Comparison of ENCODE assay signal across 20 mouse cellular contexts in the genomic region with DNA sequence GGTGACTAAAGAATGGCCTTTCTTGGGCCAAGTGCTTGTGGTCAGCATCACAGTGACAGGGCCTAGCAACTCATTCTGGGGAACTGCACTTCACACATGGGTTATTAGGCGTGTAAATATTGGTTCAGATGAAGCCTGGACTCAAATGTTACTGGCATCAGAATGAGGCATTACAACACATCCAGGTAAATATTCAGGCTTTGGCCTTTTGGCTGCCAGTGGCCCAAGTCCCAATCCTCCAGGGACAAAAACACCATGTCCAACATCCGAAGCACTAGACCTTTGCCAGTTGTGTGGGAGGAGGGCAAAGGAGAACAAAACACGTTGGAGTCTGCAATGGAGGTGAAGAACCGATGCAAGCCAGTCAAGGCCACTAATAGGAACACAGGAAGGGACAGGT. TPM values are rescaled to one million over a fixed set of nuclear protein-coding genes. Genes with fewer than 3 reads are reported as not detected.
DNase-seq lines count a peak whose midpoint lies in the region; ATAC-seq and TF ChIP-seq lines count a peak whose summit lies in the region.
"Had no signal": no experiment of that assay in that cellular context is flagged by ENCODE, and none has a peak within 500 bp of the region (broad histone marks: within the 10 kb centered on the region; RNA-seq: fewer than 3 reads in every experiment).

No protein-coding gene starts in this region.

- peak; percentile 99 for DNase-seq in liver, adult 2 months (ENCODE audit: extremely low read depth, low read depth, low spot score)
- DNase-seq in fat pad, adult 2 months (ENCODE audit: extremely low read depth, low read depth, low spot score) = peak; percentile 75
- DNase-seq in gonadal fat pad, adult 2 months (ENCODE audit: low read depth) = peak; percentile 55
- no peak for DNase-seq in stomach, postnatal 0 days (ENCODE audit: low spot score)
- DNase-seq: adrenal gland, postnatal 14 days; adrenal gland, postnatal 36 days; cerebellum, adult 11-12 months; cerebellum, adult 2 months; cerebellum, adult 9-10 months; cerebellum, postnatal 10 days; cerebellum, postnatal 25 days had no signal

- H3K4me2 ChIP-seq in liver, embryonic 12.5 days = no peak overlapping the region
- no peak overlapping the region for H3K4me2 ChIP-seq in stomach, postnatal 0 days (replicated peaks; ENCODE audit: low read depth)
- H3K4me2 ChIP-seq: embryonic facial prominence, embryonic 12.5 days; forebrain, embryonic 12.5 days had no signal

- peak overlapping the region; percentile 9; the same call in 1 of the 2 replicates for H3K27ac ChIP-seq in liver, adult 2 months (replicated peaks; ENCODE audit: insufficient read depth, low read depth, low read length)
- no peak overlapping the region for H3K27ac ChIP-seq in liver, embryonic 12.5 days
- H3K27ac ChIP-seq in stomach, postnatal 0 days (replicated peaks) = no peak overlapping the region
- H3K27ac ChIP-seq: embryonic facial prominence, embryonic 10.5 days; embryonic facial prominence, embryonic 12.5 days; forebrain, embryonic 10.5 days; forebrain, embryonic 12.5 days had no signal

- H3K4me3 ChIP-seq in liver, adult 2 months (ENCODE audit: insufficient read depth, low read depth, low read length) = no peak overlapping the region
- H3K4me3 ChIP-seq in liver, embryonic 12.5 days = no peak overlapping the region
- no peak overlapping the region for H3K4me3 ChIP-seq in stomach, postnatal 0 days (ENCODE audit: low read depth, low read length)
- H3K4me3 ChIP-seq: embryonic facial prominence, embryonic 10.5 days; embryonic facial prominence, embryonic 12.5 days; forebrain, embryonic 10.5 days; forebrain, embryonic 12.5 days had no signal

- H3K27me3 ChIP-seq in liver, adult 2 months (ENCODE audit: control insufficient read depth, insufficient read depth, low read length) = no peaks in the 10 kb centered on the region
- no peaks in the 10 kb centered on the region for H3K27me3 ChIP-seq in liver, embryonic 12.5 days (replicated peaks)
- H3K27me3 ChIP-seq in stomach, postnatal 0 days (ENCODE audit: control insufficient read depth, insufficient read depth, low read length) = no peaks in the 10 kb centered on the region
- H3K27me3 ChIP-seq: embryonic facial prominence, embryonic 12.5 days; forebrain, embryonic 12.5 days; Patski had no signal

- H3K36me3 ChIP-seq in liver, adult 2 months (ENCODE audit: control insufficient read depth, insufficient read depth, low read length) = no peaks in the 10 kb centered on the region
- peaks cover 55% of the 10 kb centered on the region for H3K36me3 ChIP-seq in liver, embryonic 12.5 days
- H3K36me3 ChIP-seq in stomach, postnatal 0 days (ENCODE audit: control insufficient read depth, insufficient read depth, low read length) = 0 out of 2 replicates have a peak, but pooled peaks cover 3% of the 10 kb centered on the region
- H3K36me3 ChIP-seq: embryonic facial prominence, embryonic 10.5 days; embryonic facial prominence, embryonic 12.5 days; forebrain, embryonic 10.5 days; forebrain, embryonic 12.5 days had no signal

- 21% methylated on average over 4 of the region's 4 CpGs for WGBS in liver, adult 2 months
- WGBS in liver, embryonic 12.5 days (ENCODE audit: insufficient replicate concordance) = 64% methylated on average over 4 of the region's 4 CpGs
- WGBS in stomach, postnatal 0 days = 76% methylated on average over 4 of the region's 4 CpGs

- ATAC-seq in liver, embryonic 12.5 days = no peak
- no peak for ATAC-seq in stomach, postnatal 0 days (ENCODE audit: low FRiP score, low TSS enrichment)
- ATAC-seq: activated CD4-positive, CD25-positive, alpha-beta regulatory T cell, adult 4 months; forebrain, embryonic 14.5 days; forebrain, embryonic 16.5 days; Patski had no signal

- no peak overlapping the region for H3K9ac ChIP-seq in liver, adult 2 months (ENCODE audit: low read depth, low read length)
- no peak overlapping the region for H3K9ac ChIP-seq in liver, embryonic 12.5 days
- H3K9ac ChIP-seq in stomach, postnatal 0 days (ENCODE audit: low read length) = no peak overlapping the region
- H3K9ac ChIP-seq: embryonic facial prominence, embryonic 12.5 days; forebrain, embryonic 12.5 days had no signal

- H3K79me2 ChIP-seq in liver, adult 2 months (ENCODE audit: control insufficient read depth, insufficient read depth, low read length) = no peaks in the 10 kb centered on the region

- TF ChIP-seq EP300 in stomach, postnatal 0 days (optimal IDR thresholded peaks at IDR 0.05) = no peak

- peaks cover 1% of the 10 kb centered on the region; the same call in 1 of the 2 replicates for H3K4me1 ChIP-seq in liver, adult 2 months (ENCODE audit: control insufficient read depth, insufficient read depth, low read length)
- H3K4me1 ChIP-seq in liver, embryonic 12.5 days = peaks cover 13% of the 10 kb centered on the region; the same call in 1 of the 2 replicates
- no peaks in the 10 kb centered on the region for H3K4me1 ChIP-seq in stomach, postnatal 0 days (replicated peaks; ENCODE audit: control insufficient read depth, insufficient read depth)

- TF ChIP-seq CTCF in liver, adult 2 months (IDR thresholded peaks at IDR 0.05; ENCODE audit: low read depth, low read length) = no peak
- TF ChIP-seq CTCF in stomach, postnatal 0 days (IDR thresholded peaks at IDR 0.05; ENCODE audit: low read depth) = no peak

- no peak for TF ChIP-seq POLR2A in liver, adult 2 months (IDR thresholded peaks at IDR 0.05; ENCODE audit: extremely low read depth, insufficient read depth, low read length)

- H3K9me3 ChIP-seq in liver, embryonic 12.5 days (replicated peaks) = no peaks in the 10 kb centered on the region
- no peaks in the 10 kb centered on the region for H3K9me3 ChIP-seq in stomach, postnatal 0 days (ENCODE audit: control insufficient read depth, low read length)
- H3K9me3 ChIP-seq: embryonic facial prominence, embryonic 10.5 days; embryonic facial prominence, embryonic 12.5 days; forebrain, embryonic 10.5 days; forebrain, embryonic 12.5 days had no signal

RNA-seq across cellular contexts. Expression of a gene that starts 22.6 kb away (rescaled TPM):
- total RNA-seq in liver, adult 2 months (2014; rRNA removed) = 6.7 and 9.4 TPM in 2 replicates
- 2.3 and 3.1 TPM in 2 replicates for polyA plus RNA-seq in liver, adult 2 months (2012; rRNA removed)
- polyA plus RNA-seq in liver, embryonic 12.5 days (2016; fragmentation: Nextera tagmentation; extraction: Ambion mirVana) = 59.8 and 63.3 TPM in 2 replicates
- 8.3 and 11.6 TPM in 2 replicates for polyA plus RNA-seq in gonadal fat pad, adult 2 months (2012; rRNA removed)
- polyA plus RNA-seq in stomach, postnatal 0 days (2015; fragmentation: Nextera tagmentation; extraction: Ambion mirVana) = 2.5 and 2.8 TPM in 2 replicates
